Mouse (Mus musculus): ENCODE measurements around the gene Camk2g. TPM values are rescaled to one million over a fixed set of nuclear protein-coding genes. Genes with fewer than 3 reads are reported as not detected.

Camk2g gene
- total and polyA plus RNA-seq, 3 experiments, result 15.7 to 33.1 (median 18.5) TPM

GRCm38 (mm10) chr14:20686576-20686975 lies 107.3 kb downstream of the Camk2g start:
- DNase-seq (ENCODE audit: extremely low read depth), result no peak
- no peaks in the 10 kb centered on the region for H3K9me3 ChIP-seq (replicated peaks; ENCODE audit: low read length)
- dilution Hi-C loops (cut with MboI; ENCODE audit: extremely low pct_ligation_motif_present, extremely low pct_unique_long_range_greater_than_20kb, low sequenced_read_pairs), result no loop called here
- no peaks in the 10 kb centered on the region for H3K79me2 ChIP-seq (replicated peaks; ENCODE audit: control insufficient read depth, extremely low read depth, insufficient read depth, poor library complexity, severe bottlenecking)
- no peak overlapping the region for H3K9ac ChIP-seq (ENCODE audit: insufficient read depth, low read depth)
- no peak overlapping the region for H3K4me3 ChIP-seq (replicated peaks in 1 of 3; ENCODE audit: low read depth in 2 of 3, low read length in 2 of 3, poor library complexity in 1 of 3)
- H3K4me2 ChIP-seq (ENCODE audit: insufficient read depth, low read depth, poor library complexity, severe bottlenecking), result no peak overlapping the region
- in situ Hi-C loops (cut with MboI; ENCODE audit: low pct_ligation_motif_present, low pct_unique_long_range_greater_than_20kb, low sequenced_read_pairs), result no loop called here
- H3K4me1 ChIP-seq (ENCODE audit: control insufficient read depth in 1 of 2, insufficient read depth in 2 of 2), result peaks cover 9 to 10% of the 10 kb centered on the region in 2 experiments
- H3K27ac ChIP-seq (ENCODE audit: insufficient read depth, low read depth), result no peak overlapping the region
- H3K27me3 ChIP-seq (replicated peaks), result no peaks in the 10 kb centered on the region
- H3K36me3 ChIP-seq (replicated peaks in 1 of 2; ENCODE audit: control insufficient read depth in 1 of 2, insufficient read depth in 1 of 2, low read length in 1 of 2), result peaks cover 90 to 99% of the 10 kb centered on the region in 2 experiments
- no peak for TF ChIP-seq ZMIZ1 (IDR thresholded peaks at IDR 0.05; ENCODE audit: low read depth, low read length)
- no peak for TF ChIP-seq RCOR1 (conservative IDR thresholded peaks at IDR 0.05; ENCODE audit: low read depth, low read length)
- no peak for TF ChIP-seq SIN3A (IDR thresholded peaks at IDR 0.05; ENCODE audit: low read length)
- TF ChIP-seq RAD21 (IDR thresholded peaks at IDR 0.05; ENCODE audit: low read depth, low read length), result no peak
- TF ChIP-seq EP300 (IDR thresholded peaks at IDR 0.05; ENCODE audit: low read length), result no peak
- TF ChIP-seq ELF1 (IDR thresholded peaks at IDR 0.05; ENCODE audit: low read depth, low read length), result no peak

Other genes with a start within 250 kb of the Camk2g start
- 23.6 and 25.7 TPM in 2 replicates for gene Ppp3cb, start 247.5 kb downstream of the Camk2g start, total RNA-seq (2012; rRNA removed)
- gene Ppp3cb, start 247.5 kb downstream of the Camk2g start, total RNA-seq (2014; rRNA removed), result 50.6 and 55.3 TPM in 2 replicates
- 53.8 and 61.1 TPM in 2 replicates for gene Ppp3cb, start 247.5 kb downstream of the Camk2g start, polyA plus RNA-seq (2012; ENCODE audit: insufficient read length, low read depth)
- 5.3 TPM in 2 replicates for gene Usp54, start 153.0 kb downstream of the Camk2g start, total RNA-seq (2012; rRNA removed)
- 4.5 and 5.4 TPM in 2 replicates for gene Usp54, start 153.0 kb downstream of the Camk2g start, total RNA-seq (2014; rRNA removed)
- gene Usp54, start 153.0 kb downstream of the Camk2g start, polyA plus RNA-seq (2012; ENCODE audit: insufficient read length, low read depth), result 9.1 and 11.7 TPM in 2 replicates
- gene Myoz1, start 137.5 kb downstream of the Camk2g start, total RNA-seq (2012; rRNA removed), result 1.0 and 1.7 TPM in 2 replicates
- 1.6 and 2.4 TPM in 2 replicates for gene Myoz1, start 137.5 kb downstream of the Camk2g start, total RNA-seq (2014; rRNA removed)
- 2.3 and 2.6 TPM in 2 replicates for gene Myoz1, start 137.5 kb downstream of the Camk2g start, polyA plus RNA-seq (2012; ENCODE audit: insufficient read length, low read depth)
- gene Synpo2l, start 125.7 kb downstream of the Camk2g start, total RNA-seq (2012; rRNA removed), result 0.04 TPM in 2 replicates
- gene Synpo2l, start 125.7 kb downstream of the Camk2g start, total RNA-seq (2014; rRNA removed), result not detected in 2 replicates
- 0.13 and 0.26 TPM in 2 replicates for gene Synpo2l, start 125.7 kb downstream of the Camk2g start, polyA plus RNA-seq (2012; ENCODE audit: insufficient read length, low read depth)
- gene Sec24c, start 119.8 kb downstream of the Camk2g start, total RNA-seq (2012; rRNA removed), result 95.9 and 103 TPM in 2 replicates
- 51.2 and 57.0 TPM in 2 replicates for gene Sec24c, start 119.8 kb downstream of the Camk2g start, total RNA-seq (2014; rRNA removed)
- 107 and 122 TPM in 2 replicates for gene Sec24c, start 119.8 kb downstream of the Camk2g start, polyA plus RNA-seq (2012; ENCODE audit: insufficient read length, low read depth)
- gene Fut11, start 99.1 kb downstream of the Camk2g start, total RNA-seq (2012; rRNA removed), result 2.6 and 2.9 TPM in 2 replicates
- gene Fut11, start 99.1 kb downstream of the Camk2g start, total RNA-seq (2014; rRNA removed), result 3.5 and 3.7 TPM in 2 replicates
- 3.8 and 4.0 TPM in 2 replicates for gene Fut11, start 99.1 kb downstream of the Camk2g start, polyA plus RNA-seq (2012; ENCODE audit: insufficient read length, low read depth)
- gene Chchd1, start 91.1 kb downstream of the Camk2g start, total RNA-seq (2012; rRNA removed), result 184 and 191 TPM in 2 replicates
- gene Chchd1, start 91.1 kb downstream of the Camk2g start, total RNA-seq (2014; rRNA removed), result 391 and 402 TPM in 2 replicates
- gene Chchd1, start 91.1 kb downstream of the Camk2g start, polyA plus RNA-seq (2012; ENCODE audit: insufficient read length, low read depth), result 157 and 166 TPM in 2 replicates
- 22.6 and 22.8 TPM in 2 replicates for gene Zswim8, start 86.5 kb downstream of the Camk2g start, total RNA-seq (2012; rRNA removed)
- gene Zswim8, start 86.5 kb downstream of the Camk2g start, total RNA-seq (2014; rRNA removed), result 8.7 and 9.5 TPM in 2 replicates
- 33.9 and 39.6 TPM in 2 replicates for gene Zswim8, start 86.5 kb downstream of the Camk2g start, polyA plus RNA-seq (2012; ENCODE audit: insufficient read length, low read depth)
- gene Ndst2, start 59.5 kb downstream of the Camk2g start, total RNA-seq (2012; rRNA removed), result 17.8 and 21.1 TPM in 2 replicates
- gene Ndst2, start 59.5 kb downstream of the Camk2g start, total RNA-seq (2014; rRNA removed), result 9.9 and 11.4 TPM in 2 replicates
- 18.0 and 20.2 TPM in 2 replicates for gene Ndst2, start 59.5 kb downstream of the Camk2g start, polyA plus RNA-seq (2012; ENCODE audit: insufficient read length, low read depth)
- 2.4 and 3.2 TPM in 2 replicates for gene Plau, start 42.6 kb upstream of the Camk2g start, total RNA-seq (2012; rRNA removed)
- 1.4 and 1.8 TPM in 2 replicates for gene Plau, start 42.6 kb upstream of the Camk2g start, total RNA-seq (2014; rRNA removed)
- gene Plau, start 42.6 kb upstream of the Camk2g start, polyA plus RNA-seq (2012; ENCODE audit: insufficient read length, low read depth), result 2.8 TPM in 2 replicates
- gene Vcl, start 135.3 kb upstream of the Camk2g start, total RNA-seq (2012; rRNA removed), result 2.1 and 2.6 TPM in 2 replicates
- 3.9 and 4.6 TPM in 2 replicates for gene Vcl, start 135.3 kb upstream of the Camk2g start, total RNA-seq (2014; rRNA removed)
- gene Vcl, start 135.3 kb upstream of the Camk2g start, polyA plus RNA-seq (2012; ENCODE audit: insufficient read length, low read depth), result 4.5 and 7.1 TPM in 2 replicates